Mouse (Mus musculus) natural killer cell, adult 2 months (primary cell): Measurements from ENCODE around the gene Ap5s1.
"Not testable (repeated sequence)": the region's sequence is repeated elsewhere in the genome, so short reads cannot be mapped to it uniquely, and the experiment has no call there.

Experiments
- DNase-seq, 2 experiments: peaks; one replicate each; pipeline ENCODE4 v3.0.0; 2022; ENCODE audit warnings: low spot score in 2 of 2

Ap5s1 gene

GRCm38 (mm10) chr2:131221853-131222515 is 15.1 kb downstream of the Ap5s1 start:
- no peak for DNase-seq

GRCm38 (mm10) chr2:131222562-131222961 is 15.7 kb downstream of the Ap5s1 start:
- no peak for DNase-seq

GRCm38 (mm10) chr2:131223569-131223968 is 16.7 kb downstream of the Ap5s1 start:
- DNase-seq = no peak

GRCm38 (mm10) chr2:131225178-131225577 is 18.3 kb downstream of the Ap5s1 start:
- DNase-seq = no peak

GRCm38 (mm10) chr2:131226669-131227068 is 19.8 kb downstream of the Ap5s1 start:
- DNase-seq = not testable (repeated sequence)

- no peak for DNase-seq
Measured at GRCm38 (mm10) chr2:131227243-131227642, 20.4 kb downstream of the Ap5s1 start.

- no peak for DNase-seq
Measured at GRCm38 (mm10) chr2:131232558-131232957, 25.7 kb downstream of the Ap5s1 start.

GRCm38 (mm10) chr2:131233307-131234126 is 26.6 kb downstream of the Ap5s1 start, which contains the start of gene Mavs:
TSS of gene Mavs (plus strand) at chr2:131234063.
- peak; percentile 90 to 91 for DNase-seq

GRCm38 (mm10) chr2:131234127-131234650 is 27.3 kb downstream of the Ap5s1 start:
- DNase-seq = peak in 1 of 2 experiments; percentile 6

GRCm38 (mm10) chr2:131234970-131235635 is 28.2 kb downstream of the Ap5s1 start:
- DNase-seq = peak; percentile 31 to 54

- DNase-seq = no peak
Measured at GRCm38 (mm10) chr2:131242180-131242579, 35.3 kb downstream of the Ap5s1 start.

GRCm38 (mm10) chr2:131242929-131243328 is 36.1 kb downstream of the Ap5s1 start:
- DNase-seq = no peak

- peak; percentile 68 to 71 for DNase-seq
Measured at GRCm38 (mm10) chr2:131253681-131254328, 46.9 kb downstream of the Ap5s1 start.

GRCm38 (mm10) chr2:131254329-131254713 is 47.4 kb downstream of the Ap5s1 start:
- DNase-seq = no peak

- no peak for DNase-seq
Measured at GRCm38 (mm10) chr2:131255738-131256137, 48.9 kb downstream of the Ap5s1 start.

GRCm38 (mm10) chr2:131258693-131259092 is 51.8 kb downstream of the Ap5s1 start:
- no peak for DNase-seq

- DNase-seq = no peak
Measured at GRCm38 (mm10) chr2:131260544-131261307, 53.8 kb downstream of the Ap5s1 start.

- no peak for DNase-seq
Measured at GRCm38 (mm10) chr2:131261481-131262212, 54.8 kb downstream of the Ap5s1 start.

GRCm38 (mm10) chr2:131262213-131262672 is 55.4 kb downstream of the Ap5s1 start, which contains the start of gene Pank2:
TSS of gene Pank2 (plus strand) at chr2:131262495.
- peak; percentile 91 to 94 for DNase-seq
